Mouse (Mus musculus) embryonic facial prominence, embryonic 15.5 days (tissue): Measurements from ENCODE around the gene Unc50. TPM values are rescaled to one million over a fixed set of nuclear protein-coding genes. Genes with fewer than 3 reads are reported as not detected.
A peak's percentile ranks its signal among the peaks of the same experiment; 100 is the strongest.

Experiments used
- ATAC-seq: fragments of 200-750 bp; cut with Nextera tagmentation; 2 replicates; pipeline ENCODE4 v1.8.0; 2017; ENCODE audit warnings: low read depth, moderate TSS enrichment; ENCODE audit not compliant: insufficient number of reproducible peaks, low FRiP score, low TSS enrichment
- H3K27ac ChIP-seq: fragments of 300-500 bp; sonication (generic); replicated peaks from 2 replicates; pipeline ENCODE4 v1.5.1; 2015; ENCODE audit warnings: mild to moderate bottlenecking, inconsistent platforms
- H3K27me3 ChIP-seq: fragments of 300-500 bp; sonication (generic); 2 replicates; pipeline ENCODE4 v1.6.1; 2015; ENCODE audit warnings: inconsistent platforms
- H3K36me3 ChIP-seq: fragments of 300-500 bp; sonication (generic); 2 replicates; pipeline ENCODE4 v1.6.1; 2015; ENCODE audit warnings: mild to moderate bottlenecking, inconsistent platforms
- H3K4me1 ChIP-seq: fragments of 300-500 bp; sonication (generic); 2 replicates; pipeline ENCODE4 v1.6.1; 2015; ENCODE audit warnings: inconsistent platforms
- H3K4me2 ChIP-seq: fragments of 300-500 bp; sonication (generic); replicated peaks from 2 replicates; pipeline ENCODE4 v1.6.1; 2015; ENCODE audit warnings: mild to moderate bottlenecking, inconsistent platforms
- H3K4me3 ChIP-seq: fragments of 300-500 bp; sonication (generic); replicated peaks from 2 replicates; pipeline ENCODE4 v1.5.1; 2015; ENCODE audit warnings: mild to moderate bottlenecking, inconsistent platforms
- H3K9ac ChIP-seq: fragments of 300-500 bp; sonication (generic); 2 replicates; pipeline ENCODE4 v1.6.1; 2015; ENCODE audit warnings: inconsistent platforms
- H3K9me3 ChIP-seq: fragments of 300-500 bp; sonication (generic); replicated peaks from 2 replicates; pipeline ENCODE4 v1.6.1; 2016; ENCODE audit warnings: inconsistent platforms
- WGBS: fragments of 180-500 bp; shearing (Covaris S2); methylation state at CpG from one replicate; pipeline ENCODE4 v1.1.7; 2015; 5-methylcytosine and 5-hydroxymethylcytosine counted together
- polyA plus RNA-seq: library from polyadenylated mRNA; unstranded; fragments of >200 nt; fragmentation: Nextera tagmentation; extraction: Ambion mirVana; gene quantifications from 2 replicates; pipeline ENCODE4 v1.2.1, GENCODE M21; 2015

The Unc50 gene
- polyA plus RNA-seq, 1 experiment from 2014 or later, result 140 TPM

DNA sequence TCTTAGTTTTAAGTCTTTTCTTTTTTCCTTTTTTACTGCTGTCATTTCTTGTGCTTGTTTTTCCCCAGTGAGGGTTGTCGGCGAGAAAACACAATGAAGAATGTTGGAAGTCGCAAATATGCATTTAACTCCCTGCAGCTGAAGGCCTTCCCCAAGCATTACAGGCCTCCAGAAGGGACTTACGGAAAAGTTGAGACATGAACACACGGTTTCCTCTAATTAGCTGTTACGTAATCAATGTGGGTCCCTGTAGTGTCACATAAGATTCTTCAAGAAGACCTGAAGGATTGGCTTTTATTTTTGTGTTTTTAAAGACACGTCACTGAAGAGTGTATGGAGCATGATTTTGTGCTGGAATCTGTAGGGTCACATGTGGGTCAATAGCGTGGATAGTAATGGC, 21.9 kb upstream of the Unc50 start:
- Histone ChIP-seq H3K36me3 (no peaks in the 10 kb centered on the region), H3K4me1 (no peaks in the 10 kb centered on the region), H3K4me3 (no peak overlapping the region), H3K9me3 (no peaks in the 10 kb centered on the region), H3K27me3 (no peaks in the 10 kb centered on the region), H3K4me2 (no peak overlapping the region), H3K27ac (no peak overlapping the region), H3K9ac (no peak overlapping the region)
- 71% methylated on average over 8 of the region's 8 CpGs for WGBS
- ATAC-seq, result no peak

DNA sequence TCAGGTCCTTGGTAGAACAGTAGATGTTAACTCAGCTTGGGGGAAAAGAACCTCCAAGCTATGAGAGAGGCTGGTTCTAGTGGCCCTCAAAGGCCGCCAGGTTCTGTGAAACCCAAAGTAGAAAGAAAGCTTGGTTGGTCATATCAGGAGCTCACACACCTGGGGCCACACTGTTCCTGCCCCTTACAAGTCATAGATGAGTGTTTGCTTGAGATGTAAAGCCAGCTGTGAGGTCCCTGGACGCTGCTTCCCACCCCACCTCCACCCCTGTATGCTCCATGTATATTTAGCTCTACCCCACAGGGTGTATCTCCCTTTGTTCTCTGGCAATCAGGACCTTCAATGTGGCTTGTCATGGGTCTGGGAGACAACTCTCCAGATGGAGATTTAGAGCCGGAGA, 21.3 kb upstream of the Unc50 start:
- H3K4me1 ChIP-seq, result no peaks in the 10 kb centered on the region
- H3K9me3 ChIP-seq, result no peaks in the 10 kb centered on the region
- no peaks in the 10 kb centered on the region for H3K36me3 ChIP-seq
- no peak overlapping the region for H3K27ac ChIP-seq
- H3K4me2 ChIP-seq, result no peak overlapping the region
- no peaks in the 10 kb centered on the region for H3K27me3 ChIP-seq
- no peak overlapping the region for H3K9ac ChIP-seq
- H3K4me3 ChIP-seq, result no peak overlapping the region
- no peak for ATAC-seq
- 74% methylated on average over 3 of the region's 3 CpGs for WGBS

DNA sequence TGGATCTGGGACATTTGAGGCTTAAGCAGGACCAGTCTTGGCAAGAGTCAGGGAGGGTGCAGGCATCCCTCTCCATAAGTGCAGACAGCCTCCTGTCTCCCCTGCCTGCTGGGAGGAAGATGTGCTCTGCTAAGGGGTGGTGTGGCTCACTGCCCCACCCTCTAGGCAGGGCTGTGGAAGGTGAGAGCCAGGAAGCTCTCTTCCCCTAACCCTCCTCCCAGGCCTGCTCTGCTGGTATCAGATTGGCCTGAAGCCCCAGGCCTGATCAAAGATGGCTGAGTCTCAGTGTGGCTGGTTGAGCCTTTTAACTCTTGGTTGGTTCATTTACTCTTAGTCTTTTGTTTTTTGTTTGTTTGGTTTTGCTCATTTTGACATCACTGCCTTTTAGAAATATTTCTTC, 20.3 kb upstream of the Unc50 start:
- no peak overlapping the region for H3K27ac ChIP-seq
- no peaks in the 10 kb centered on the region for H3K9me3 ChIP-seq
- H3K36me3 ChIP-seq, result no peaks in the 10 kb centered on the region
- H3K4me3 ChIP-seq, result no peak overlapping the region
- H3K27me3 ChIP-seq, result no peaks in the 10 kb centered on the region
- no peak overlapping the region for H3K9ac ChIP-seq
- H3K4me1 ChIP-seq, result no peaks in the 10 kb centered on the region
- no peak for ATAC-seq
- no peak overlapping the region for H3K4me2 ChIP-seq

DNA sequence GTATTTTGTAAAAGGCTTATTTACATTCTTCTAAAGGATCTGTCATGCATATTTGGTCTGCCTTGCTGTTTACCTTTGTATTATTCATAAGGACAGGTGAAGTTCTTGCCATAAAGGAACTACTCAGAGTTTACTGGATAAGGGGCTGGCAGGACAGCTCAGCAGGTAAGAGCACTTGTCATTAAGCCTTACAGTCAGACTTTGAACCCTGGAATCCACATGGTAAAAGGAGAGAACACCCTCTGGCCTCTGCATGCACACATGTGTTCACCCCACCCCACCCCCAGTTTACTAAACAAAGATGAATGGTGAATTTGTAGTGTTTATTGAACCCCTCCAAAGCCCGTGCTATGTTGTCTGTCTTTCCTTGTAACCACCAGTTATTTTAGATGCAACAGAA, 14.5 kb upstream of the Unc50 start:
- Histone ChIP-seq H3K36me3 (peaks cover 36% of the 10 kb centered on the region), H3K9me3 (0 out of 2 replicates have a peak, but pooled peaks cover 3% of the 10 kb centered on the region)
- WGBS, result 93% methylated on average over 1 of the region's 1 CpGs

DNA sequence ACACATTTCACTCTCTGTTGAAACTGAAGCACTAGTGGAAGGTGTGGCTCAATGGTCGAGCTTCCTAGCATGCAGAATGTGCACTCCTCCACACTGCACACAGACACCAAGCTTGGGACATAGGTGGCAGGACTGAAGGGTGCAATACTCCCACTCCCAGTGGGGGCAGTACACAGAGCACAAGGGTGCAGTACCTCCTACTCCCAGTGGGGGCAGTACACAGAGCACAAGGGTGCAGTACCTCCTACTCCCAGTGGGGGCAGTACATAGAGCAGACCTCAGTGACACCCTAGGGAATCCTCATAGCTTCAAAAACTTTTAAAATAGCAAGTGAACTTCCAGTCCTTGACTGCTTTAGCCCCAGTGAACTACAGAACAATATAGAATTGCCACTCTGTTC, 10.5 kb upstream of the Unc50 start:
- H3K36me3 ChIP-seq, result peaks cover 50% of the 10 kb centered on the region
- no peak overlapping the region for H3K9ac ChIP-seq
- H3K4me1 ChIP-seq, result no peaks in the 10 kb centered on the region
- no peak overlapping the region for H3K4me2 ChIP-seq
- no peak for ATAC-seq
- no peak overlapping the region for H3K27ac ChIP-seq
- no peaks in the 10 kb centered on the region for H3K27me3 ChIP-seq
- H3K9me3 ChIP-seq, result peaks cover 3% of the 10 kb centered on the region; the same call in 1 of the 2 replicates
- 85% methylated on average over 1 of the region's 1 CpGs for WGBS
- H3K4me3 ChIP-seq, result no peak overlapping the region

More for the DNA sequence above, 14.5 kb upstream of the Unc50 start:
- no peak overlapping the region for H3K4me3 ChIP-seq
- no peaks in the 10 kb centered on the region for H3K4me1 ChIP-seq
- no peak for ATAC-seq
- no peak overlapping the region for H3K27ac ChIP-seq
- H3K4me2 ChIP-seq, result no peak overlapping the region
- no peaks in the 10 kb centered on the region for H3K27me3 ChIP-seq
- H3K9ac ChIP-seq, result no peak overlapping the region

DNA sequence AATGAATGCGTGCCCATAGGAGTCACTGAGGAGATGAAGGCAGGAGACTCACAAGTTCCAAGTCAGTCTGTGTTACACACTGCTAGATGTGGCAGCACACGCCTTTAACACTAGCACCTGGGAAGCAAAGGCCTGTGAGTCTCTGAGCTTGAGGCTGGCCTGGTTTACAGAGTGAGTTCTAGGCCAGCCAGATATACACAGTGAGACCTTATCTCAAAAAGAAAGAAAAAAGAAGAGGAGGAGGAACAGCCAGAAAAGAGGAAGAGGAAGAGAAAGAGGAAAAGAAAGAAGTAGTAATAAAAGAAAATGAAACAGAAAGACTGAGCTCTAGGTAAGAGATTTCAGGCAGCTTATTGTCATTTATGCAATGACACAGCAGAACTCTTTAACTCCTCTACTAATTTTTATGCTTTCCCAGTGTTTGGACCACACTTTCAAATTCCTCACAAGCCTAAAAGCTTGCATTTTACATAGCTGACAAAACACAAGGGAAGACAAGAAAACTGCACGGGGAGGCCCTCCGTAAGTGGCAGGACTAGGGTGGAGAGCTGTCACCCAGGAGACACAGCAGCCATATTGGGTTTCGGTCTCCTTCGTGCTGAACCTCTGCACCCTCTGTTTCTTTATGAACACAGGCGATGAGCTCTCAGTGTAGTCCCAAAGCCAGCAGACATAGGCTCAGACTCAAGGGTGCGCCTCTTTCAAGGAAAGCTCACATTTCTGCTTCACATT, 2.6 kb upstream of the Unc50 start:
- Histone ChIP-seq H3K9ac (no peak overlapping the region), H3K4me2 (no peak overlapping the region), H3K4me3 (no peak overlapping the region), H3K27ac (no peak overlapping the region), H3K4me1 (peaks cover 24% of the 10 kb centered on the region), H3K27me3 (no peaks in the 10 kb centered on the region), H3K9me3 (no peaks in the 10 kb centered on the region; the same call in 1 of the 2 replicates), H3K36me3 (peaks cover 27% of the 10 kb centered on the region)
- 94% methylated on average over 8 of the region's 8 CpGs for WGBS
- ATAC-seq, result no peak

DNA sequence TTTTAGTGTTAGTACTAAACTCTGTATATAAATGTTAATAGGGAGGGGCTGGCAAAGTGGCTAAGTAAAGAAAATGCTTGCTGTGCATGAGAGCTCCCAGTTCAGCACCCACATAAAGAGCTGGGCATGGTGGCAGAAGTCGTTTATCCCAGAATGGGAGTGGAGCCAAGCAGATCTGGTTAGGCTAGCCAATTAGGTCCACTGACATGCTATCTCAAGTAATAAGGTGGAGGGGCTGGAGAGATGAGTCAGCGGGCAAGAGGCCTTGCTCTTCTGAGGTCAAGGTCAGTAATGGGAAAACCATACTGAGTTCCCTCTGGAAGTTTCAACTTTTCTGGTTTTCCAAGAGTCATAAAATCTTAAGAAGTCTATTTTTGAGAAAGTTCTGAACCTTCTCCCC, 1.0 kb upstream of the Unc50 start:
- H3K9me3 ChIP-seq, result no peaks in the 10 kb centered on the region; the same call in 1 of the 2 replicates
- H3K4me1 ChIP-seq, result peaks cover 25% of the 10 kb centered on the region
- peak overlapping the region; percentile 87 for H3K4me2 ChIP-seq
- no peak for ATAC-seq
- H3K27me3 ChIP-seq, result no peaks in the 10 kb centered on the region
- no peak overlapping the region for H3K27ac ChIP-seq
- 0 out of 2 replicates have a peak overlapping the region, but pooled peaks have one; percentile 78 for H3K9ac ChIP-seq
- H3K36me3 ChIP-seq, result peaks cover 39% of the 10 kb centered on the region
- H3K4me3 ChIP-seq, result peak overlapping the region; percentile 78
- 61% methylated on average over 2 of the region's 2 CpGs for WGBS

DNA sequence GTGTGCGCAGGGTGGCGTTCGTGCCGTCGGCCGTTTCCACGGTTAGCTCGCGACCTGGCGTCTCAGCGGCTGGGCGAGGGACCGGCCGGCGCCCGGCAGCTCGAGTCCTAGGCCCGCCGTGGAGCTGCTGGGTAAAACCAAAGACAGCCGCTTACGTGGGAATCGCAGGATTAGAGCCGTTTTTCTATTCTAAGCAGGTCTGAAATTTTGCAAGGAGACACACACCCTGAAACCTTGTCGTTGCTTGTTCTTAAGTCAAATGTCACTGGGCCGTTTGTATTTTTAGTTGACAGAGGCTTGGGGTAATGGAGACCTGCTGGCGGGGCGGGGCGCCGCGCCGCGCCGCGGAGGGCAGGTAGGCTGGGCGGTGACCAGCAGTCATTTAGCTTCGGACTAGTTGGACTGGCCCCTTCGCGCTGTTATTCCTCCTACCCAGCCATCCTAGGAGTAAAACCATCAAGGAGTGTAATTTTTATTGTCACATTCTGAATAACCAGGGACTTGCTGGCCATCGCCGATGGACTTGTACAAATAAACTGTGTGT, 430 bp downstream of the Unc50 start:
- 2% methylated on average over 40 of the region's 40 CpGs for WGBS
- peaks cover 37% of the 10 kb centered on the region for H3K36me3 ChIP-seq

DNA sequence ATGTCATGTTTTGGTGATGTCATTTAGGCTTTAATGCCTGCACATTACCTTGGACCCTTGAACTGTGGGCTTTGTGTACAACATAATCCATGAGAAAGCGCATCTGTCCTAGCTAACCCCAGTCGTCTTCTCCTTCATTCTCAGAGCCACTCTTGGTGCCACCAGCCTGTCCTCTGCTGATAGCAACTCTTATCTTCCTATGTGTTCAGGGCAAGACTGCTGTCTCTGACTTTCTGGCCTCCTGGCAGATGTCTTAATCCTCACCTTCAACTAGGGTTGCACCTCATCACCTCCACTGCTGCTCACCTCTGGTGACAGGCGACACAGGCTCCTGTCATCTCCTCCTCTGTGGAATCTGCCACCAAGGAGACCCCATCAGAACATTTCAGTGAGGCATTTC, 6.5 kb downstream of the Unc50 start:
- Histone ChIP-seq H3K4me2 (no peak overlapping the region), H3K36me3 (peaks cover 73% of the 10 kb centered on the region), H3K4me1 (peaks cover 8% of the 10 kb centered on the region), H3K9me3 (no peaks in the 10 kb centered on the region), H3K4me3 (no peak overlapping the region), H3K9ac (no peak overlapping the region), H3K27ac (no peak overlapping the region), H3K27me3 (no peaks in the 10 kb centered on the region)
- 87% methylated on average over 3 of the region's 3 CpGs for WGBS
- ATAC-seq, result no peak

More for the DNA sequence above, 430 bp downstream of the Unc50 start:
- ATAC-seq, result peak; percentile 60; the same call in 1 of the 2 replicates
- peak overlapping the region; percentile 78 for H3K9ac ChIP-seq
- peak overlapping the region; percentile 87 for H3K4me2 ChIP-seq
- H3K27ac ChIP-seq, result peak overlapping the region; percentile 61
- no peaks in the 10 kb centered on the region for H3K9me3 ChIP-seq
- H3K27me3 ChIP-seq, result no peaks in the 10 kb centered on the region
- peak overlapping the region; percentile 78 for H3K4me3 ChIP-seq
- H3K4me1 ChIP-seq, result peaks cover 25% of the 10 kb centered on the region

DNA sequence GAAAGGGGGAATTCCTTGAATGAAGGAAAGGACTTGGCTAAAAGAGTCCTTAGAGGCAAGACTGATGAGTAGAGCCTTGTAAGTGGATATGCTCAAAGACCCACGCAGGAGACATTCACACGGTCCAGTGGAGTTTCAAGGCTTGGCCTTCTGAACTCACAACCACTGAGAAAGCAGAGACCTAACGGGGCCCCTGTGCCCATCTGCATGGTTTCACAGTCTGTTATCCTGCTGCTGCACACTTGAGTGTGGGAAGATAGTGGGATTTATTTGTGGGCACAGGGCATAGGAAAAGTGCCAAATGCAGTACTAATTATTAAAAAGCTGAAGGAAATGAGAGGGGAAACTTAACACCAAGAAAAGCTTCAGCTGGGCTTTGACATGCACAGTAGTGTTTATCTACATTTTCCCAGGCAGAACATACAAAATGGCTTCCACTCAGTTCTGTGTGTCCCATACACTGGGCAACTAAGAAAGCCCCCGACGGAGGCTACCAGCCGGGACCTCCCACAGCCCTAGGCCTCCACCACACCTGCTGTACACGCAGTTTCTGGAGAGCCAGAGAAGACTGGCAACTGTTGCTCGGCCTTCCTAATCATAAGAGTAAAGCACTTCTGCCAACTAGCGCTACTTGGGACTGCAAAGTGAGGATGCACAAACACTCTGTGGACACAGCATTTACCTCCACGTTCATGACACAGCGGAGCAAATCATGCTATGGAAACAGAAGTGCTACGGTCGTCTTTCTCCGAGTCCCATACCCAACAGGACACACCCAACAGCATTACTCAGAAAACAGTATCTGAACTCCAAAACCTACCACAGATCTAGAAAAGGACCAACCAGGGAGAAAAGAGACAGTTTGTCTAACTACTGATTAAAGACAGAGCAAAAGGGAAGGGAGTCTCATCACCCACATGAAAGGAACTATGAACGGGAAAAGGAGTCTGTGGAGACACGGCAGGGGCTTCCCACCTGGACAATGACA, 13.2 kb downstream of the Unc50 start:
- Histone ChIP-seq H3K36me3 (peaks cover 22% of the 10 kb centered on the region), H3K27me3 (no peaks in the 10 kb centered on the region), H3K27ac (no peak overlapping the region), H3K4me1 (no peaks in the 10 kb centered on the region), H3K4me3 (no peak overlapping the region), H3K9ac (no peak overlapping the region), H3K4me2 (no peak overlapping the region), H3K9me3 (no peaks in the 10 kb centered on the region)
- ATAC-seq, result no peak
- 92% methylated on average over 16 of the region's 16 CpGs for WGBS
